Mouse (Mus musculus) hindbrain, postnatal 0 days (tissue): ENCODE measurements around the gene Slc22a14. TPM values are rescaled to one million over a fixed set of nuclear protein-coding genes. Genes with fewer than 3 reads are reported as not detected.
A peak's percentile ranks its signal among the peaks of the same experiment; 100 is the strongest.

ENCODE experiments used
- ATAC-seq: fragments of 200-750 bp; cut with Nextera tagmentation; 2 replicates; pipeline ENCODE4 v1.8.0; 2017; ENCODE audit warnings: mild to moderate bottlenecking, moderate TSS enrichment, moderate library complexity
- DNase-seq: peaks from one replicate; pipeline ENCODE4 v3.0.0-alpha.2; 2015; ENCODE audit warnings: low spot score
- H3K27ac ChIP-seq: fragments of 300-500 bp; sonication (generic); 2 replicates; pipeline ENCODE4 v1.5.1; 2014; ENCODE audit warnings: mild to moderate bottlenecking
- H3K27me3 ChIP-seq: fragments of 300-500 bp; sonication (generic); 2 replicates; pipeline ENCODE4 v1.6.1; 2014; ENCODE audit warnings: low read length, mixed read lengths; ENCODE audit not compliant: insufficient read depth
- H3K36me3 ChIP-seq: fragments of 300-500 bp; sonication (generic); 2 replicates; pipeline ENCODE4 v1.6.1; 2014; ENCODE audit warnings: low read length, mixed read lengths; ENCODE audit not compliant: insufficient read depth
- H3K4me1 ChIP-seq: fragments of 300-500 bp; sonication (generic); 2 replicates; pipeline ENCODE4 v1.6.1; 2014; ENCODE audit warnings: antibody characterized with exemption, low read length, mixed read lengths; ENCODE audit not compliant: insufficient read depth
- H3K4me2 ChIP-seq: fragments of 300-500 bp; sonication (generic); 2 replicates; pipeline ENCODE4 v1.6.1; 2014; ENCODE audit warnings: low read depth, mild to moderate bottlenecking, low read length, moderate library complexity, mixed read lengths
- H3K4me3 ChIP-seq: fragments of 300-500 bp; sonication (generic); 2 replicates; pipeline ENCODE4 v1.5.1; 2014; ENCODE audit warnings: low read length
- H3K9ac ChIP-seq: fragments of 300-500 bp; sonication (generic); replicated peaks from 2 replicates; pipeline ENCODE4 v1.6.1; 2014; ENCODE audit warnings: mild to moderate bottlenecking, low read length, moderate library complexity, mixed read lengths
- H3K9me3 ChIP-seq: fragments of 300-500 bp; sonication (generic); 2 replicates; pipeline ENCODE4 v1.6.1; 2016; ENCODE audit warnings: low read length, mixed read lengths
- CTCF ChIP-seq: IDR thresholded peaks from 2 replicates; pipeline ENCODE4 v1.5.1; 2016; ENCODE audit warnings: antibody characterized with exemption, control low read depth, low read depth
- WGBS: fragments of 180-500 bp; shearing (Covaris S2); extraction: QIAGEN DNeasy Blood & Tissue Kit; methylation state at CpG from one replicate; pipeline ENCODE4 v1.1.7; 2014; 5-methylcytosine and 5-hydroxymethylcytosine counted together
- polyA plus RNA-seq: library from polyadenylated mRNA; unstranded; fragments of >200 nt; fragmentation: Nextera tagmentation; extraction: Ambion mirVana; gene quantifications from 2 replicates; pipeline ENCODE4 v1.2.1, GENCODE M21; 2015
- total RNA-seq: library from RNA; depleted of rRNA; stranded (reverse); fragments of >200 nt; gene quantifications from 2 replicates; pipeline ENCODE4 v1.2.3, GENCODE M21; 2014

Slc22a14 gene
- total and polyA plus RNA-seq, 2 experiments from 2014 or later, result not detected

GRCm38 (mm10) chr9:119258128-119258527 is 107.2 kb downstream of the Slc22a14 start:
- Histone ChIP-seq H3K27me3 (no peaks in the 10 kb centered on the region), H3K9ac (no peak overlapping the region), H3K4me2 (no peak overlapping the region), H3K36me3 (peaks cover 26% of the 10 kb centered on the region), H3K4me3 (no peak overlapping the region), H3K9me3 (no peaks in the 10 kb centered on the region), H3K4me1 (no peaks in the 10 kb centered on the region), H3K27ac (no peak overlapping the region)
- no peak for ATAC-seq
- no peak for DNase-seq
- TF ChIP-seq CTCF, result no peak
- WGBS, result 91% methylated on average over 5 of the region's 5 CpGs

GRCm38 (mm10) chr9:119256161-119256560 is 109.2 kb downstream of the Slc22a14 start:
- peaks cover 22% of the 10 kb centered on the region for H3K36me3 ChIP-seq
- H3K4me1 ChIP-seq, result no peaks in the 10 kb centered on the region
- no peak overlapping the region for H3K4me2 ChIP-seq
- no peak for TF ChIP-seq CTCF
- H3K4me3 ChIP-seq, result no peak overlapping the region
- no peak overlapping the region for H3K27ac ChIP-seq
- WGBS, result 98% methylated on average over 12 of the region's 12 CpGs
- no peak overlapping the region for H3K9ac ChIP-seq
- H3K9me3 ChIP-seq, result no peaks in the 10 kb centered on the region
- no peak for ATAC-seq
- DNase-seq, result no peak
- H3K27me3 ChIP-seq, result no peaks in the 10 kb centered on the region

GRCm38 (mm10) chr9:119255096-119255495 is 110.3 kb downstream of the Slc22a14 start:
- no peaks in the 10 kb centered on the region for H3K4me1 ChIP-seq
- DNase-seq (no peak), ATAC-seq (no peak)
- peaks cover 22% of the 10 kb centered on the region for H3K36me3 ChIP-seq
- H3K9ac ChIP-seq, result no peak overlapping the region
- H3K4me2 ChIP-seq, result no peak overlapping the region
- H3K9me3 ChIP-seq, result no peaks in the 10 kb centered on the region
- TF ChIP-seq CTCF, result no peak
- no peak overlapping the region for H3K4me3 ChIP-seq
- H3K27ac ChIP-seq, result no peak overlapping the region
- H3K27me3 ChIP-seq, result no peaks in the 10 kb centered on the region
- WGBS, result 96% methylated on average over 1 of the region's 1 CpGs

- 87% methylated on average over 2 of the region's 2 CpGs for WGBS
- no peak overlapping the region for H3K4me3 ChIP-seq
- no peak for ATAC-seq
- no peak overlapping the region for H3K4me2 ChIP-seq
- no peak for TF ChIP-seq CTCF
- H3K27ac ChIP-seq, result no peak overlapping the region
- H3K9me3 ChIP-seq, result no peaks in the 10 kb centered on the region
- H3K4me1 ChIP-seq, result no peaks in the 10 kb centered on the region
- no peak for DNase-seq
- H3K27me3 ChIP-seq, result no peaks in the 10 kb centered on the region
- peaks cover 17% of the 10 kb centered on the region for H3K36me3 ChIP-seq
- H3K9ac ChIP-seq, result no peak overlapping the region
These were observed 111.2 kb downstream of the Slc22a14 start for GRCm38 (mm10) chr9:119254187-119254586.

- H3K36me3 ChIP-seq, result no peaks in the 10 kb centered on the region
- H3K9ac ChIP-seq, result no peak overlapping the region
- DNase-seq (no peak), ATAC-seq (no peak)
- H3K4me3 ChIP-seq, result no peak overlapping the region
- no peaks in the 10 kb centered on the region for H3K27me3 ChIP-seq
- no peaks in the 10 kb centered on the region for H3K4me1 ChIP-seq
- H3K27ac ChIP-seq, result no peak overlapping the region
- 86% methylated on average over 5 of the region's 5 CpGs for WGBS
- no peak overlapping the region for H3K4me2 ChIP-seq
- no peak for TF ChIP-seq CTCF
- H3K9me3 ChIP-seq, result no peaks in the 10 kb centered on the region
These were observed 117.4 kb downstream of the Slc22a14 start for GRCm38 (mm10) chr9:119247996-119248395.

GRCm38 (mm10) chr9:119246826-119247225 is 118.5 kb downstream of the Slc22a14 start:
- Histone ChIP-seq H3K4me2 (no peak overlapping the region), H3K27ac (no peak overlapping the region), H3K9ac (no peak overlapping the region), H3K4me3 (no peak overlapping the region), H3K9me3 (no peaks in the 10 kb centered on the region), H3K4me1 (no peaks in the 10 kb centered on the region), H3K27me3 (no peaks in the 10 kb centered on the region), H3K36me3 (peaks cover 5% of the 10 kb centered on the region; the same call in 1 of the 2 replicates)
- DNase-seq (peak; percentile 40), ATAC-seq (no peak)
- 60% methylated on average over 5 of the region's 5 CpGs for WGBS
- TF ChIP-seq CTCF, result no peak

- Histone ChIP-seq H3K9ac (no peak overlapping the region), H3K27me3 (no peaks in the 10 kb centered on the region), H3K4me1 (no peaks in the 10 kb centered on the region), H3K9me3 (no peaks in the 10 kb centered on the region), H3K27ac (no peak overlapping the region), H3K4me2 (no peak overlapping the region), H3K4me3 (no peak overlapping the region), H3K36me3 (peaks cover 32% of the 10 kb centered on the region; the same call in 1 of the 2 replicates)
- ATAC-seq (no peak), DNase-seq (no peak)
- TF ChIP-seq CTCF, result no peak
- WGBS, result 93% methylated on average over 3 of the region's 3 CpGs
These were observed 121.4 kb downstream of the Slc22a14 start for GRCm38 (mm10) chr9:119243981-119244380.
